8 mouse cellular contexts compared by ENCODE assay signal in the genomic region with DNA sequence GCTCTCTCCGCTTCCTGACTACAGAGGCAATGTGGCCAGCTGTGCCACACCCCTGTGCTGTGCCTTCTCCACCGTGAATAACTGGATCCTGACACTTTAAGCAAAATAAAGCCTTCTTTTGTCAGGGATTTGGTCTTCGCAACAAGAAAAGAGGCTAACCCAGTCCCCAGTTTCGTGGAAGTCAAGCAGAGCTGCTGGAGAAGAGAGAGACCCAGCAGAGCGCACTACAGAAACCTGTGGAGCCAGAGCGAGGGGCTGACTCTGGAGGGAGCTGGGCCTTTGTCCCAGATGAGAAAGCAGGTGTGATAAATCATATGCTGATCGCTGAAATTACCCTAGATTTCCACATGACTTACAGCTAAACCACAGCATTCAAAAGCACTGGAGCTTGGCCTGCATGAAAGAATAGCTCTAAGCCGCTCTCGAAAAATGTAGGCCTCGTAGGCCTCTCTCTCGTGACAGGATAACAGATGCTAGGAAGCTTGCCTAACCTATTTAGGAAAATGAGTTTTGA. TPM values are rescaled to one million over a fixed set of nuclear protein-coding genes. Genes with fewer than 3 reads are reported as not detected.
DNase-seq lines count a peak whose midpoint lies in the region; ATAC-seq lines count a peak whose summit lies in the region.

No protein-coding gene starts in this region.

- H3K27ac ChIP-seq in hindbrain, embryonic 12.5 days: 0 out of 2 replicates have a peak overlapping the region, but pooled peaks have one; percentile 35
- H3K27ac ChIP-seq in neural tube, embryonic 11.5 days (ENCODE audit: low read depth, low read length): peak overlapping the region; percentile 15; the same call in 1 of the 2 replicates
- no peak overlapping the region for H3K27ac ChIP-seq in heart, embryonic 11.5 days (ENCODE audit: low read depth, low read length)

- peaks cover 4% of the 10 kb centered on the region; the same call in 1 of the 2 replicates for H3K4me1 ChIP-seq in hindbrain, embryonic 12.5 days
- no peaks in the 10 kb centered on the region for H3K4me1 ChIP-seq in neural tube, embryonic 11.5 days (ENCODE audit: control insufficient read depth, insufficient read depth, low read length)
- H3K4me1 ChIP-seq in heart, embryonic 11.5 days (ENCODE audit: control insufficient read depth, insufficient read depth, low read length): peaks cover 2% of the 10 kb centered on the region; the same call in 1 of the 2 replicates

- H3K36me3 ChIP-seq in hindbrain, embryonic 12.5 days: no peaks in the 10 kb centered on the region
- no peaks in the 10 kb centered on the region for H3K36me3 ChIP-seq in neural tube, embryonic 11.5 days (ENCODE audit: control insufficient read depth, insufficient read depth, low read length)
- no peaks in the 10 kb centered on the region for H3K36me3 ChIP-seq in heart, embryonic 11.5 days (ENCODE audit: control insufficient read depth, insufficient read depth, low read length)

- WGBS in hindbrain, embryonic 12.5 days: 28% methylated on average over 11 of the region's 11 CpGs
- 22% methylated on average over 11 of the region's 11 CpGs for WGBS in neural tube, embryonic 11.5 days
- 67% methylated on average over 11 of the region's 11 CpGs for WGBS in heart, embryonic 11.5 days (ENCODE audit: insufficient replicate concordance)

- DNase-seq in B cell, adult 2 months: peak; percentile 50 to 57
- DNase-seq in brain, adult 2 months (ENCODE audit: low read depth, low spot score): peak; percentile 17
- DNase-seq in neural tube, embryonic 11.5 days (ENCODE audit: low spot score): peak; percentile 60
- DNase-seq in testis, postnatal 10 days (ENCODE audit: low spot score): no peak
- no peak for DNase-seq in T-cell, adult 2 months (ENCODE audit: low spot score)

- no peaks in the 10 kb centered on the region for H3K27me3 ChIP-seq in hindbrain, embryonic 12.5 days
- no peaks in the 10 kb centered on the region for H3K27me3 ChIP-seq in neural tube, embryonic 11.5 days (ENCODE audit: control insufficient read depth, insufficient read depth, low read length)
- H3K27me3 ChIP-seq in heart, embryonic 11.5 days (ENCODE audit: control insufficient read depth, insufficient read depth, low read length): no peaks in the 10 kb centered on the region

- no peak overlapping the region for H3K9ac ChIP-seq in hindbrain, embryonic 12.5 days
- no peak overlapping the region for H3K9ac ChIP-seq in neural tube, embryonic 11.5 days (ENCODE audit: low read length)
- no peak overlapping the region for H3K9ac ChIP-seq in heart, embryonic 11.5 days (ENCODE audit: low read depth, low read length)

- no peak overlapping the region for H3K4me2 ChIP-seq in hindbrain, embryonic 12.5 days (replicated peaks)
- no peak overlapping the region for H3K4me2 ChIP-seq in neural tube, embryonic 11.5 days (ENCODE audit: low read depth)
- no peak overlapping the region for H3K4me2 ChIP-seq in heart, embryonic 11.5 days

- H3K9me3 ChIP-seq in hindbrain, embryonic 12.5 days (replicated peaks): no peaks in the 10 kb centered on the region
- H3K9me3 ChIP-seq in neural tube, embryonic 11.5 days (ENCODE audit: control insufficient read depth, low read length): no peaks in the 10 kb centered on the region
- H3K9me3 ChIP-seq in heart, embryonic 11.5 days (replicated peaks; ENCODE audit: control insufficient read depth, low read length): no peaks in the 10 kb centered on the region

- H3K4me3 ChIP-seq in hindbrain, embryonic 12.5 days: no peak overlapping the region
- H3K4me3 ChIP-seq in neural tube, embryonic 11.5 days (ENCODE audit: low read depth, low read length): no peak overlapping the region
- no peak overlapping the region for H3K4me3 ChIP-seq in heart, embryonic 11.5 days (ENCODE audit: low read depth, low read length)

- peak; percentile 81 for ATAC-seq in hindbrain, embryonic 12.5 days (ENCODE audit: low FRiP score)
- peak; percentile 86 for ATAC-seq in neural tube, embryonic 11.5 days (ENCODE audit: insufficient read depth, low FRiP score, low TSS enrichment)
- no peak for ATAC-seq in heart, embryonic 11.5 days (replicated peaks; ENCODE audit: insufficient number of reproducible peaks, low FRiP score, low TSS enrichment)
- no peak for ATAC-seq in cerebellum, adult (ENCODE audit: insufficient number of reproducible peaks, low FRiP score, low TSS enrichment)

RNA-seq across cellular contexts. Expression of a gene that starts 16.9 kb away (rescaled TPM):
- polyA plus RNA-seq in hindbrain, embryonic 12.5 days (2016; fragmentation: Nextera tagmentation; extraction: Ambion mirVana): 0.94 and 1.4 TPM in 2 replicates
- 1.0 TPM in 2 replicates for polyA plus RNA-seq in neural tube, embryonic 11.5 days (2014; fragmentation: Nextera tagmentation; extraction: Ambion mirVana)
- 0.59 and 0.72 TPM in 2 replicates for polyA plus RNA-seq in heart, embryonic 11.5 days (2014; fragmentation: Nextera tagmentation; extraction: Ambion mirVana)

RNA-seq across cellular contexts. Expression of a gene that starts 38.6 kb away (rescaled TPM):
- 14.5 and 17.2 TPM in 2 replicates for polyA plus RNA-seq in hindbrain, embryonic 12.5 days (2016; fragmentation: Nextera tagmentation; extraction: Ambion mirVana)
- 14.3 and 15.6 TPM in 2 replicates for polyA plus RNA-seq in neural tube, embryonic 11.5 days (2014; fragmentation: Nextera tagmentation; extraction: Ambion mirVana)
- polyA plus RNA-seq in heart, embryonic 11.5 days (2014; fragmentation: Nextera tagmentation; extraction: Ambion mirVana): 10.2 and 12.7 TPM in 2 replicates

Comparison
In these comparisons a context has a peak if more than half of its experiments do, and no peak if none do; other contexts are left out.
1. DNase-seq: peak in B cell, adult 2 months (2 of 2), brain, adult 2 months (single experiment) and neural tube, embryonic 11.5 days (single experiment); none in testis, postnatal 10 days (single experiment) and T-cell, adult 2 months (single experiment).
2. ATAC-seq: peak in hindbrain, embryonic 12.5 days (single experiment) and neural tube, embryonic 11.5 days (single experiment); none in heart, embryonic 11.5 days (single experiment) and cerebellum, adult (single experiment).